Mouse (Mus musculus): ENCODE measurements around the gene Dhx38.

Dhx38 gene

DNA sequence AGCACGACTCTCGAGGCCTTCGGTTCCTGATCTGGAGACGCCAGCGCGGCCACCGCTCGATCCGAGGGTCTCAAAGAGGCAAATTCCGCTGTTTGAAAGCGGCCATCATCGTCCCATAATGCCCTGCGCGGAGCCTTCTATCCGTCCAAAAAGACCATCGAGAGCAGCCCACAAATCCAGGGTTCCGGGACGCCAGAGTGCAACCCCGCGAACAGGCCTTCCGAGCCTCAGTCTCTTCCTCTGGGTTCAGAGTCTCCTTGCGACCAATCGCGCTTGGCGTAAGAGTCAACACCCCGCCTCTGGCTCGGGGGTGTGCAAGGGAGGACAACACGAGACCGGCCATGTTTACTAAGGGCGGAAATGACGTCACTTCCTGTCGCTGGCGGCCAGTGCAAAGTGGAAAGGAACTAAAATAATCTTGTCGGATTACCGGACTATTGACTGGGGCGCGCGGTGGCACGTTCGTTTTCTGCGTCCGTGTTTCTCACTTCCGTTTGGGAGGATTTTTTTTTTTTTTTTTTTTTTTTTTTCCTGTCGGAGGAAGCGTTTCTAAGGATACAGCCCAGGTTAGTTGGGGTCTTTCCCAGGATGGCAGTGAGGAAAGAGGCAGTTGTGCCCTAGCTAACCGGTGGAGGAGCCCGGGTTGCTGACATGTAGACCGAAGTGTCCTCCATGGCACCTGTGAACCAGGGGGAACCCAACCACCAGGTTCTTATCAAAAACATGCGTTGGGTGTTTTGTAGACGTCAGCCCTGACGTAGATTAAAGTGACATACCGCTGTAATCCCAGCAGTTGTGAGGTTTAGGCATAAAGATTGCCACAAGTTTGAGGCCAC is at the start of gene Dhx38, which contains the start of gene Txnl4b:
Dhx38 (minus strand) TSS at position 364 of the 836 bp plus-strand sequence.
Txnl4b (plus strand) TSS at position 395 of the 836 bp plus-strand sequence.
- peak; percentile 99 for DNase-seq

DNA sequence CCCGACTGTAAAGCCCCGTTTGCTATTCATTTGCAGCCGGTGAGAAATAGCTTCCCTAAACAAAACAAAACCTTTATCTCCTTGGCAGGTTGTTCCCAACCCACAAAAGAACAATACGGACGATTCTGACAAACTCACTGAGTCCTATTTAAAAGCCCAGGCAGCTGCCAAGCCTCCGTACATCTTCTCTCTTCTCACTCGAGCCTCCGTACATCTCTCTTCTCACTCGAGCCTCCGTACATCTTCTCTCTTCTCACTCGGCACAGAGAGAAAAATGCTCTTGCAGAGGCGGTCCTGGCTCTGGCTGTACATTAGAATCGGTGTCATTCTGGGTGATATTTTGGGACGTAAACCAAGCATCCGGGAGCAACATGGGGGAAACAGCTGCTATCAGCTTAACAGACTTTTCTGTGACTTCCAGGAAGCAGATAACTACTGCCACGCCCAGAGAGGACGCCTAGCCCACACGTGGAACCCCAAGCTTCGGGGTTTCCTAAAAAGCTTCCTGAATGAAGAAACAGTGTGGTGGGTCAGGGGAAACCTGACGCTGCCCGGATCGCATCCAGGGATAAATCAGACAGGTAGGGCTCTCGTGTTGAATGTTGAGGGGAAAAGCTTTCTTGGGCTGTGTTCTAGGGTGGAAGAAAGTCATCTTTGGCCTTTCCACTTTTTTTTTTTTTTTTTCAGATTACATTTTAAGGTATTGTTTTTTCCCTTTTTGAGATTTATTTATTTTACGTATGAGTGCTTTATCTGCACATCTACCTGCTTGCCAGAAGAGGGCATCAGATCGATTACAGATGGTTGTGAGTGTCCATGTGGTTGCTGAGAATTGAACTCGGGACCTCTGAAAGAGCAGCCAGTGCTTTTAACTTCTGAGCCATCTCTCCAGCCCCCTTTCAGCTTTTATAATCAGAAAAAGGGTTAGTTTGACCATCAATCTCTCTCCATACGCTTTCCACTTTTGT is 48.9 kb upstream of the Dhx38 start, which contains the start of gene Pkd1l3:
Pkd1l3 (plus strand) TSS at position 275 of the 968 bp plus-strand sequence.
- no peak for DNase-seq

DNA sequence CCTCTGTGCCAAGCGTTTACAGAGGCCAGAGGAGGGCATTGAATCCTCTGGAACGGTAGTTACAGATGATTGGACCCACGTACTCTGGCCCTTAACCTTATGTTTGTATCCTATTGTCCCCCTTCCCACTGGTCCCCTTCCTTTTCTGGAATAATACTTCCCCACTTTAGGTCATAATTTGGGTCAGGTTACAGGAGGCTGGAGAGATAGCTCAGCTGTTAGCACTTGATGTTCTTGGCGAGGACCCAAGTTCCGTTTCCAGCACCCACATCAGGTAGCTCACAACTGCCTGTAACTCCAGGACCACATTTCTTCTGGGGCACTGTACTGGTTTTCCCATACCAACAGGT is 43.5 kb upstream of the Dhx38 start:
- peak; percentile 26 for DNase-seq

DNA sequence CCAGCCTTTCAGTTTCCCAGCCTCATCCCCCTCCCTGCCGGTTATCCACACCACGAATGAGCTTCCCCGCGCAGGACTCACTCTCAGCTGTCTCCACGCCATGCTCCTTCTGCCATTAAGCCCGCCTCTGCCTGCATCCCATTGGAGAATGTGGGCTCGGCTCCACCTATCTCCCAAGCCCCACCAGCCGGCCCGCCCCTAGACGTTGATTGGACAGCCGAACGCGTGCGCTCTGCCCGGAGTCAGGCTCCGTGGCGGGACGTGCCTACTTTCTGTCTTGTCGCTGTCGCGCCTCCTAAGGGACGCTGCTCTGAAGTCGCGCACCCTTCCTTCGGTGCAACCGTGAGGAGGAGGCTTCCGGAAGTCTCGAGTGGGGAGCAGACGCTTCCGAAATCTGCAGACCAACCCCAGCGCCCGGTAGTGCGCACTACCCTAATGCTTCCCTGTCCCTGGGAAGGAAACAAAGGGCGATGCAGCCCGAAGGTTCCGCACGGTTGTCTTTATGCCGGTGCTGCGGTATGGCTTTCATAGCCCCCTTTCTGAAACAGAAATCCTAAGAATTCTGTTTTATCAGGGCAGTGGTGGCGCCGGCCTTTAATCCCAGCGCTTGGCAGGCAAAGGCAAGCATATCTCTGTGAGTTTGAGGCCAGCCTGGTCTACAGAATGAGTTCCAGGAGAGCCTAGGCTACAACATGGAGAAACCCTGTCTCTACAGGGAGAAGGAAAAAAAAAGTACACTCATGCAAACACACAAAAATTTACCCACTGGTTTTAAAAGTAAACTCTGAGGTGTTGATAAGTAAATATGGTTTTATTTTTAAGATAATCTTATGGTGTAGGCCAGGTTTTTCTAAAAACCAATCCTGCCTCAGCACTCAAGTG is 42.9 kb upstream of the Dhx38 start, which contains the start of gene Dhodh:
Dhodh (minus strand) TSS at position 403 of the 882 bp plus-strand sequence.
- DNase-seq = peak; percentile 97

DNA sequence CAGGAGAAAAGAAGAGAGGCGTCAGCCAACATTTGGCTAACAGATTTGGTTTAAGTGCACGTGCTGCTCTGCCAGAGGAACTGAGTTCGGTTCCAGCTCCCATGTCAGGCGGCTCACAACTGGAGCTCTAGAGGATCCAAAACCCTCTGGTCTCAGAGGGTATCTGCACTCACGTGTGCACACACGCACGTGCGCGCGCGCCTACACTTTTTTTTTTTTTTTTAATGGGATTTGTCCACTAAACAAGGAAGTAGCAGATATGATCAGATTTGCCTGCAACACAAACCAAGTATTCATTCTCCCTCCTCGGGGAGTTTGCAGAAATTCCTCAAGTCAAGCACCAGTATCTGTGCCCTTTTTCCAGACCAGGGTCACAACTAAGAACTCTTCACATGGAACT is 42.0 kb upstream of the Dhx38 start:
- DNase-seq = peak; percentile 37

DNA sequence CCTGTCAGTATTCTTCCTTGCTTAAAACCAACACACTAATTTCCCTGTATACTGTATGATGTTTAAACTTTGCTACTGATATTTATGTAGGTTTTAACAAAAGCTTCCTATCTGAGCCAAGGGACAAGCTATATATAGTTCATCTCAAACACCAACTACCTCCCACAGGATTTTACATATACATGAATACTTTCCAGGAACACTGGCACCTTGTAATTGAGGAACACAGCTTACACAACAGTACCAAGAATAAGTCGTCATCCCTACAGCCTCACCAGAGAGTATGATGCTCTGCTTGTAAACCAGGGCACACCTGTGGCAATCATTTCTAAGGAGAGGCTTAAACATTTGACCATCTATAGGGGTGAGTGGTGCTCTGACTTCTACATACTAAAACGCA is 41.1 kb upstream of the Dhx38 start:
- no peak for DNase-seq

DNA sequence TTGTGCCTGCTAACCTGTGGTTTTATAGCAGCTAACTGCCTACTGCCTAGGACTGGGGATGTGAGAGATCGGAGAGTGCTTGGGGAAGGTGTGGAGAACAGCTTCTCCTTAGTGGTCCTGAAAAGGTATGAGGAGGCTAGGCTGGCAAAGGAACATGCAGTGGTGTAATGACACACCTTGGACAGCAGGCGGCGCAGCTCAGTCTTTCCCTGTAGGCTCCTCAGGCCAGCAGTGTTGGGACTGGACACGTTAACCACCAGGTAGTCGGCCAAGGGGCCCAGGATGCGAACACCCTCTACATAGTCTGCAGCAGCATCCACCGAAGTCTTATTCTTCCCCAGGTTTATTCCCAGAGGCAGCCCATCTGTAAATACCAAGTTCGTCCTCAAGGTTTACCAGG is 30.2 kb upstream of the Dhx38 start:
- DNase-seq = peak; percentile 62

DNA sequence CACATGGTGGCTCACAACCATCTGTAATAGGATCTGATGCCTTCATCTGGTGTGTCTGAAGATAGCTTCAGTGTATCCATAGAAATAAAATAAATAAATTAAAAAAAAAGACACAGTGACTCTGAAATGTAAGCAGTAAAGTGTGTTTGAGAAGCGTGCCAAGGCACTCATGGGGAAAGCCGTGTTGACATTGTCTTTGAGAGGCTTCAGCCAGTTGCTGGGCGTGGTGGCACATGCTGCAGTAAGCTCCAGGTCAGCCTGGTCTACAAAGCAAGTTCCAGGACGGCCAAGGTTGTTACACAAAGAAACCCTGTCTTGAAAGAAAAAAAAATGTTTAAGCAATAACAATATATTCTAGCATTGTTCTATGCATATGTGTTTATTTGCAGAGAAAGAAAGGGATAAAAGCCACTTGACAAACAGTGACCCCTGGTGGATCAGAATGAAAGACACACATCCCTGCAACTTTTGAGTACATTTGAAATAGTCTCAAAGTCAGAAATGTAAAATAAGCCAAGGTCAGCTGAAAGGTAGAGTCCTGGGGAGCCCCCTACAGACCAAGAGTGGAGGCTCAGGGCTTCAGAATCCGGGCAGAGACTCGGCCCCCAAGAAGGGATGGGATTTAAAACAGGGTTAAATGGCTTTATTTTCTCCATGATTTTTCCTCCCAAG is 27.6 kb upstream of the Dhx38 start:
- DNase-seq = peak; percentile 28

DNA sequence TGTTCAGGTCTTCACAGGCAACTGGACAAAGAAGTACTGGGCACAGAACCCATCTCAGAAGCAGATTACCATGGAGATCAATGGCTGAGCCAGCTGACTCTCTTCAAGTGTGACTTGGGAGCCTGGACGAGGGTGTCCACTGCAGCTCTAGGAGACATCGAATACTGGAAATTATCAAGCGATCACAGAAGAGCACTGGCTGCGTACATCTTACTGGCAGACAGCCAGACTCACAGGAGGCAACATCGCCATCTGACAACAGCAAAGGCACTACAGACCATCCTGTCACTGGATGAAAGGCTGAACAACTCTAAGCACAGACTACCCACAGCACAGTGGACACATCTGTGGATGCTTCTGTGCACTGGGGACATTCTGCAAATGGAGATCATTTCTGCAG is 26.5 kb upstream of the Dhx38 start:
- DNase-seq = no peak

DNA sequence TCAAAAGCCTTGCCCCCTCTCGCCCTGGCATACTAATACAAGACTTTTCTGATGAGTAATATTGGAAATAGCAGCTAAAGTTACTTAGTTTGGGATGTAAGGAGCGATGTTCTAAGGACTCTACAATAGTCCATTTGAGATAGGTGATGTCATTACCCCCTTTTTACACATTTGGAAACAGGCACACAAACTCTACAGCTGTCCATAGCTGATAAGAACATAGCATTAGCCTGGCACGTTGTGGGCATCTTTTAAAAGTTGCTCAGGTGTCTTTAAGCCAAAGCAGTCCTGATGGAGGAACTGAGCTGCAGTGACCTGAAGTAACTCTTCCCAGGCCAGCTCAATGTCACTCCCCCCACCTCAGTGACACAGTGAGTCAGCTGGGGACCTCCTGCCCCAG is 25.7 kb upstream of the Dhx38 start:
- DNase-seq = no peak

DNA sequence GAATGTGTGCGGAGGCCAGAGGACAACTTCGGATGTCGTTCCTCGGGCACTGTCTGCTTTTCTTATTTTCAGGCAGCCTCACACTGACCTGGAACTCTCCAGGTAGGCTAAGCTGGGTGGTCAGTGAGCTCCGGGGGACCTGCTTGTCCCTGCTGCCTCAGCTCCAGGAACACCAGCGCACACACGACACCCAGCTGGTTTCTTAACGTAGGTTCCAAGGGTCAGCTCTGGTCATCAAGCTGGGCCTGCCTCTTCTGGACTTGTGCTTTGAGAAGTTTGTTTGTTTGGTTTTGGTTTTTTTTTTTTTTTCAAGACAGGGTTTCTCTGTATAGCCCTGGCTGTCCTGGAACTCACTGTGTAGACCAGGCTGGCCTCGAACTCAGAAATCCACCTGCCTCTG is 25.2 kb upstream of the Dhx38 start:
- no peak for DNase-seq

DNA sequence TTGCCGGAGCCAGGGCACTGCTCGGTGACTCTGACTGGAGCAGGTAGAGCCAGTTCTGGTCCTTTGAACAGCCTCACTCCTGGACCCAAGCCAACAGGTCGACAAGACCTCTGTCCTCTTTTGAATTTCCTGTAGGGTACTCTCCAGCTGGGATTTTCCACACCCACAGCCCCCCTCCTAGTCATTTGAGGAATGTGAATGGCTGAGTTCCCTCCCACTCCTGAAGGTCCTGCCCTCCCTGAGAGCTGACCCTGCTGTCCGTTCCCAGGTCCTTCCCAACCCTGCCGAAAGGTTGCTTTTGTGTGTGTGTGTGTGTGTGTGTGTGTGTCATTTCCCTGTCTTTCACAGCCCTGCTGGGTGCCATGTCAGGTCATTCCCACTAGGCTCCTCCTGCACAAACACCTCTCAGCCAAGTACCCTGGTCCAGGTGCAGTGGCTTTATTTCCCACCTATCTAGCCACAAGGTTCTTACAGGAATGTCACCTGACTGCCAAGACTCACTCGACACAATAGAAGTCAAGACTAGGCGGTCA is 21.4 kb upstream of the Dhx38 start:
- no peak for DNase-seq

DNA sequence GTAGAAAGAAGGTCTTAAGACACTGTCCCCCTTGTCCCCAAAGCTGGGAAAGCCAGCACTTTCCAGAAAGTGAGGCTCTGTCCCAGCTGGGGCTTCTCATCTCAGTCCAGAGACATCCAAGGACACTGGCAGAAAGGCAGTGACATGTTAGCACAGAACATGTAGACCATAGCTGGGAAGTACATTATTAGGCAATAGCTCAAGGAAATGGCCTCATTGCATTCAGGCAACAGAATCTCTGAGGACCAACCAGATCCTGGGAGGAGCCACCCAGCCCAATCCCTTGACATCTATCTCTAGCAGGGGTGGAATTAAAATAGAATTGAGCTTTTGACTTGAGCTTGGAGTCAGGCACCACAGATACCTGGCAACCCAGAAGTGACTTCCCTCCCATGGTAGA is 20.0 kb upstream of the Dhx38 start:
- no peak for DNase-seq

DNA sequence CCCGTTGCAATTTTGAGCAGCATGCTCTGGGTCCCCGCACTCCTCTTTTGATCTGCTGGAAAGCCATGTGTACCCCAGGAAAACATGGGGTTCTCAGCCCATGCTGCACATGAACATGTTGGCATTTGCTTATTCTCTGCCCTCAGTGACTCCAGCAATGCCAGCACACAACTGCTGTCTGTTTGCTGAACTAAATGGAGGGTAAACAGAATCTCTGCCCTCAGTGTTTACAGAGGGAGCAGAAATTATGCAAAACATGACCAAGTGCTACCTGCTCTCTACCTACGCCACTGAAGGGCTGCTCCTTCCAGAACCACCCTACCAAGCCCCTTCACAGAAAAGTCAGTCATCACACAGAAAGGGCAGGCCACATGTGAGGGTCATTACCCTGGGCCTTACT is 19.2 kb upstream of the Dhx38 start:
- DNase-seq = no peak

DNA sequence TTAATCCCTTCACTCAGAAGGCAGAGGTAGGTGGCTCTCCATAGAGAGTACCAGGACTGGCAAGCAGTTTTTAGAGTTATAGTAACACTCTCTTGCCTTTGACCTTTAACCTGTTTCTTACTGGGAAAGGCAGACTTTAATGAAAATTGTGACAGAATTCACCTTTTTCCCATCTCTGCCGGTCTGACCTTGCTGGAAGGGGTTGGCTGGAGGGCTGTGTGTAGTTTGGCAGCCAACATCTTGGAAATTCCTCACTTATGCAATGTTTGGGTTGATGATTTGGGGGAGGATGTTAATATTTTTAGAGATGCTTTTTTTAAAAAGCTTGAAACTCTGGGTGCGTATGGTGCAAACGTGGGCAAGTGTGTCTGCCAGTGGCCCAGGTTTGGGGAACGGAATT is 18.6 kb upstream of the Dhx38 start:
- no peak for DNase-seq

DNA sequence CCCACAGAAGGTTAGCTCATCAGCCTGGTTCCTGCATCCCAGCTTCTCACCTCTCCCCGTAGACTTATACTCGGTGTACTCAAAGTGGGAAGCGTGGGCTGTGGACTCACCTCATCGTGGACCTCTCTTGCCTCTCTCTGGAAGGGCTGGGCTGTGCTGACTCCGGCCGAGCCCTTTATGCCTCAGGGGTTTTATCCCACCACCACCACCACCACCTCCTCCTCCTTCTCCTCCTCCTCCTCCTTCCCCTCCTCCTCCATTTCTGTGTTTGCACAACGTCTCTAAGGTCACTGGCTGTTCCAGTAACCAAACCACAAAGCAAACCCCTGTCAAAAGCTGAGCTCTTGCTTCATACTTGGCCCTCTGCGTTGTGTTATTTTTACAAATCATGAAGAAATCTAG is 13.2 kb upstream of the Dhx38 start, which contains the start of gene Hp:
Hp (minus strand) TSS at position 273 of the 402 bp plus-strand sequence.
- no peak for DNase-seq

DNA sequence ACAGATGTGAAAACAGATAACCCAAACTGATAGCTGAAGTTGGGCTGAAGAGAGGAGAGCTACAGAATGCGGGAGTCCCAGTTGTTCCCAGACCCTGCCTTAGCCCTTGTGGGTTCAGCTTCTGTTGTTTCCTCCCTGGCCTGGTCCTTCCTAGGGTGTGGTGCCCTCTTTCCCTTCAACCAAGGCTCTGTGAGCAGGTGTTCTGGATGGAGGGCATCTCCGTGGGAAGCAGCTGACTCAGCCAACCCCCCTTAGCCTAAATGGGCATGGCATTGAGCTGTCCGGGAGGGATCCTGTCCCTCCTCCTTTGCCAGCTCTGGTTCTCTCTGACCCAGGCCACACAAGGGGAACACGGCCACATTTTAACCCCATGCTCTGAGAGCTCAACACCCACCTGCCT is 10.7 kb upstream of the Dhx38 start:
- no peak for DNase-seq

DNA sequence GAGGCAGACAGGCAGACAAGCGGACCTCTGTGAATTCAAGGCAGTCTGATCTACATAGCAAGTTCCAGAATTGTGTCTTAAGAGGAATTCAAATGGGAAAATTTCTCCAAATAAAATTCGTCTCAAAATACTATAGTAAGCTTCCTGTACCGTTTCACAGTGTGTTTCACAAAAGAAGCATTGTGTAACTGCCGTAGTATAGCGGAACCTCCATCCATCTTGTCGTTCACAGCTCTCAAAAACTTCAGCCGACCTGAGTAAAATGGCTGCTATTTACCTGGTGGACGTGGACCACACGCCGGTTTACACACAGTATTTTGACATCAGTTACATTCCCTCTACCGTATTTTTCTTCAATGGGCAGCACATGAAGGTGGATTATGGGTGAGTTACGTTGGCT is 5.5 kb upstream of the Dhx38 start:
- no peak for DNase-seq

DNA sequence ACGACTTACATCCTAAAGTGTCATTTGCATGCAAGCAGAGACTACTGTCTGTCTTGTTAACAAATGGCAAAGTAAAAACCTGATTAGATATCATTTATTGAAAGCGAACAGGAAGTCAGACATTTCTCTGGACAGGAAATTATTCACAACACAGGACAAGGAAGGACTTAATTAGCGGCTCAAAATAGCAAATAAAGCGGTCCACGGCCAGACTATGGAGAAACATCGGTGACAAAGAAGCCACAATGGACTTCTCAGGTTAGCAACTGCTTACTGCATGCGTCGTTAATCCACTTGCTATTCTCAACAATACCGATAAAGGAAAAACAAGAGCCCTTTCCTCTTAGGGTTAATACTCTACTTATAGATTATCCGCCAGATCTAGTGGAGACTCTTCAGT is 895 bp downstream of the Dhx38 start:
- DNase-seq = no peak

DNA sequence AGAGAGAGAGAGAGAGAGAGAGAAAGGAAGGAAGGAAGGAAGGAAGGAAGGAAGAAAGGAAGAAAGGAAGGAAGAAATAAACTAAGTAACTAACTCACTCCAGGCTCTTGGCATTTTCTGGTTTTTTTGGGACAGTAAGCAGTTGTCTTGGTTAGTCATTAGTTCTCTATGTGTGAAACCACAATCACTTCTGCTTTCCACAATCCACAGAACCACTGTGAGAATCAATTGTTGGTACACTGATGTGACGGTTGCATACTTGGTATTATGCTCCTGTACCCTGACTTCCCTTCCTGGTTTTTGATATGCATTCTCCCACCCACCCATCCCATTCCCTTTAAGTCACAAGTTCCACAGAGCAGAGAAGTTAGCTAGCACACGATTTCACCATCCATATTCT is 1.8 kb downstream of the Dhx38 start:
- DNase-seq = no peak

DNA sequence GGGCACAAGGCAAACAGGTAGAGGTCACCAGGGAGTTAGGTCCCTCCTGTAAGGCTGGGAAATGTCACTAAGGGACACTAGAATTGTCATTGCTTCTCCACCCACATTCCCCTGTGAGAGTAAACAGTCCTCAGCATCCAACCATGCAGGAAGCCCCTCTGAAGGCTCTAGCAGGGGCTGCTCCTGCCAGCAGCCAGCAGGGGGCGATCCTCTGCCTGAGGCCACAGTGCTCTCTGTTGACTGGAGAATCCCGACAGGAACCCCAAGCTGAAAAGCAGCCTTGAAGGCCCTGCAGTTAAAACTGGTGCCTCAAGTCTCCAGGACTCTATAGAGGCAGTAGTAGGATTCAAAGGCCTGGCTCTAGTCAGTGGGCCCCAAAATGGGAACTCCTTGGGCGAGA is 14.0 kb downstream of the Dhx38 start:
- DNase-seq = peak; percentile 60

DNA sequence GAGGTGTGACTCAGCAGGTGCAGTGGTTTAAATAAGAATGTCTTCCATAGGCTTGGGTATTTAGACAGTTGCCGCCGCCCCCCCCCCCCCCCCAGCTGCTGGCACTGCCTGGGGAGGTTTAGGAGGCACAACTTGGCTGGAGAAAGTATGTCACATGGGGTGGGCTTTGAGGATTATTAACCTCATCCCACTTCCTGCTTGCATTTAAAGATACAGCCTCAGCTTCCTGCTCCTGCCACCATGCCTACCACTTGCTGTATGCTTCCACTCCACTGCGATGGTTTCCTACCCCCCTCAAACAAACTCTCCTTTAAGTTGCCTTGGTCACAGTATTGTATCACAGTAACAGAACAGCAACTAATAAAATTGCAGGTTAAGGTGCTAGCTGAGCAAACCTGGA is 21.6 kb downstream of the Dhx38 start:
- DNase-seq = no peak

Measured in embryo, embryonic 11 days (tissue).